Mouse (Mus musculus) midbrain, postnatal 0 days (tissue): ENCODE results near the gene Myh2. TPM values are rescaled to one million over a fixed set of nuclear protein-coding genes. Genes with fewer than 3 reads are reported as not detected.

Experiments
- ATAC-seq: fragments of 200-750 bp; cut with Nextera tagmentation; 2 replicates; pipeline ENCODE4 v1.8.0; 2017; ENCODE audit warnings: moderate number of reproducible peaks, mild to moderate bottlenecking, moderate TSS enrichment, moderate library complexity; ENCODE audit not compliant: low FRiP score
- DNase-seq: peaks from one replicate; pipeline ENCODE4 v3.0.0-alpha.2; 2015; ENCODE audit warnings: low spot score
- H3K27ac ChIP-seq: fragments of 300-500 bp; sonication (generic); 2 replicates; pipeline ENCODE4 v1.5.1; 2014; ENCODE audit warnings: low read depth, mild to moderate bottlenecking, low read length, mixed read lengths
- H3K27me3 ChIP-seq: fragments of 300-500 bp; sonication (generic); 2 replicates; pipeline ENCODE4 v1.6.1; 2014; ENCODE audit warnings: low read length, control low read depth, mixed read lengths; ENCODE audit not compliant: insufficient read depth
- H3K36me3 ChIP-seq: fragments of 300-500 bp; sonication (generic); 2 replicates; pipeline ENCODE4 v1.6.1; 2014; ENCODE audit warnings: low read length, control low read depth, mixed read lengths; ENCODE audit not compliant: insufficient read depth
- H3K4me1 ChIP-seq: fragments of 300-500 bp; sonication (generic); 2 replicates; pipeline ENCODE4 v1.6.1; 2014; ENCODE audit warnings: mild to moderate bottlenecking, control low read depth, antibody characterized with exemption, low read length, mixed read lengths; ENCODE audit not compliant: insufficient read depth
- H3K4me2 ChIP-seq: fragments of 300-500 bp; sonication (generic); 2 replicates; pipeline ENCODE4 v1.6.1; 2014; ENCODE audit warnings: low read depth, mild to moderate bottlenecking, low read length, mixed read lengths; ENCODE audit not compliant: poor library complexity, severe bottlenecking
- H3K4me3 ChIP-seq: fragments of 300-500 bp; sonication (generic); 2 replicates; pipeline ENCODE4 v1.5.1; 2014; ENCODE audit warnings: low read depth, mild to moderate bottlenecking, low read length, moderate library complexity
- H3K9ac ChIP-seq: fragments of 300-500 bp; sonication (generic); replicated peaks from 2 replicates; pipeline ENCODE4 v1.6.1; 2014; ENCODE audit warnings: mild to moderate bottlenecking, low read length, moderate library complexity, mixed read lengths; ENCODE audit not compliant: poor library complexity, severe bottlenecking
- H3K9me3 ChIP-seq: fragments of 300-500 bp; sonication (generic); 2 replicates; pipeline ENCODE4 v1.6.1; 2016; ENCODE audit warnings: low read length, control low read depth
- CTCF ChIP-seq: IDR thresholded peaks from 2 replicates; pipeline ENCODE4 v1.5.1; 2016; ENCODE audit warnings: antibody characterized with exemption, mild to moderate bottlenecking
- WGBS: fragments of 180-500 bp; shearing (Covaris S2); extraction: QIAGEN DNeasy Blood & Tissue Kit; methylation state at CpG from one replicate; pipeline ENCODE4 v1.1.7; 2014; 5-methylcytosine and 5-hydroxymethylcytosine counted together
- polyA plus RNA-seq: library from polyadenylated mRNA; unstranded; fragments of >200 nt; fragmentation: Nextera tagmentation; extraction: Ambion mirVana; gene quantifications from 2 replicates; pipeline ENCODE4 v1.2.1, GENCODE M21; 2015
- total RNA-seq: library from RNA; depleted of rRNA; stranded (reverse); fragments of >200 nt; gene quantifications from 2 replicates; pipeline ENCODE4 v1.2.3, GENCODE M21; 2014

The Myh2 gene
- total and polyA plus RNA-seq, 2 experiments from 2014 or later, result 0.20 to 0.55 TPM

DNA sequence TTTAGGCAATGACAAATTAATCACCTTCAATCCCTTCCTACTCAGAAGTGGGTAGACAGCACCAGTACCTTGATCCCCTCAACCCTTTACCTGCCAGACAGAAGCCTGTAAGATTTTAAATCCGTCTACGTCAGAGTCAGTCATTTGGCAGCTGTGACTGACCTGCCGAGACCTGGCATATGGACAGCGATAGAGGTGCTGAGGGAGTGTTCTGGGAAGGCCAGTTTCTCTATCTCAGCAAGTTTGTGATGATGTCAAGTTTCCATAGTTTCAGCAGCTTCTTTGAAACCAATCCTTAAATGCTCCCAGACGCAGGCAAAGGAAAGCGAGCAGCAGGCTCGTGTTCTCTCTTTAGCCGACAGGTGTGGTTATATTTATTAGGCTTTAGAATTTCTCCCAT, 31.3 kb upstream of the Myh2 start:
- TF ChIP-seq CTCF, result no peak
- Histone ChIP-seq H3K27me3 (no peaks in the 10 kb centered on the region), H3K27ac (no peak overlapping the region), H3K9ac (no peak overlapping the region), H3K9me3 (no peaks in the 10 kb centered on the region), H3K36me3 (no peaks in the 10 kb centered on the region), H3K4me3 (no peak overlapping the region), H3K4me2 (no peak overlapping the region), H3K4me1 (no peaks in the 10 kb centered on the region)
- DNase-seq (no peak), ATAC-seq (no peak)
- 87% methylated on average over 8 of the region's 8 CpGs for WGBS

DNA sequence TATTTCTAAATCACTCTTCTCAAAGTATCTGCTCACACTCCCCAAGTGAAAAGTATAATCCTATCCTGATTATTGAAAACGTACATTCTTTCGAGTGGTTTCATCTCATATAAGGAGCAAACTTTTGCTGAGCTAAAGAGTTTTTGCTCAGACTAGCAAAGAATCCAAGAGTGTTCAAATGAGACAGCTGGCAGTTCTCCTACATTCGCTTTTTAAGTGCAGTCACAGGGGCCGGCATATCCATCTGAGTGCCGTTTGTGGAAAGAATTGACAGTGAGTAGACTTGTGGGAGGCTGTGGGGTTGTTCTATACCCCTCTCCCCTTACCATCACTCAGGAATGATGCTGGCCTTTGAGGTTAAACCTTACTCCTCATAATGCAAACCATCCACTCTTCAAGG, 30.7 kb upstream of the Myh2 start:
- H3K4me1 ChIP-seq, result no peaks in the 10 kb centered on the region
- no peak overlapping the region for H3K27ac ChIP-seq
- TF ChIP-seq CTCF, result no peak
- no peaks in the 10 kb centered on the region for H3K36me3 ChIP-seq
- DNase-seq, result no peak
- no peak overlapping the region for H3K9ac ChIP-seq
- ATAC-seq, result no peak
- no peak overlapping the region for H3K4me2 ChIP-seq
- H3K9me3 ChIP-seq, result no peaks in the 10 kb centered on the region
- H3K4me3 ChIP-seq, result no peak overlapping the region
- no peaks in the 10 kb centered on the region for H3K27me3 ChIP-seq
- 80% methylated on average over 5 of the region's 5 CpGs for WGBS

DNA sequence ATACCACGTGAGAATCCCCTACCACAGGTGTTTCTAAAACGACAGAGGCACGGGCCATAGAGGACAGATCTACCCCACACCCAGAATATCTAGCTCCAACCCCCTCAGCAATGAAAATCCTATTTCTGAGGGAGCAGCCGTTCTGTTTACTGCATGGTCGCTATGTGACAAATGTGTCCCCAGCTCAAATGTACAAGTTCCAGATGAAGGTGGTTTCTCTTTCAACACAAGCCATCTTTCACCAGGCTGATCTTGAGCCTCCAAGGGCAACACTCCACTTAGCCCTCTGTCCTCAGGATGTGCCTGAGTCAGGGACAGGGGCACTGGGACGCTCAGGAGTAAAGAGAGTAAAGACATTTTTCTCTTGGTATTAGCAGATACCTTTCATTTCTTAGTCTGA, 29.8 kb upstream of the Myh2 start:
- no peak for TF ChIP-seq CTCF
- WGBS, result 77% methylated on average over 6 of the region's 6 CpGs
- H3K9me3 ChIP-seq, result no peaks in the 10 kb centered on the region
- no peak overlapping the region for H3K4me2 ChIP-seq
- no peak for ATAC-seq
- H3K27me3 ChIP-seq, result no peaks in the 10 kb centered on the region
- no peak overlapping the region for H3K9ac ChIP-seq
- H3K27ac ChIP-seq, result no peak overlapping the region
- no peak overlapping the region for H3K4me3 ChIP-seq
- no peak for DNase-seq
- H3K36me3 ChIP-seq, result no peaks in the 10 kb centered on the region
- no peaks in the 10 kb centered on the region for H3K4me1 ChIP-seq

DNA sequence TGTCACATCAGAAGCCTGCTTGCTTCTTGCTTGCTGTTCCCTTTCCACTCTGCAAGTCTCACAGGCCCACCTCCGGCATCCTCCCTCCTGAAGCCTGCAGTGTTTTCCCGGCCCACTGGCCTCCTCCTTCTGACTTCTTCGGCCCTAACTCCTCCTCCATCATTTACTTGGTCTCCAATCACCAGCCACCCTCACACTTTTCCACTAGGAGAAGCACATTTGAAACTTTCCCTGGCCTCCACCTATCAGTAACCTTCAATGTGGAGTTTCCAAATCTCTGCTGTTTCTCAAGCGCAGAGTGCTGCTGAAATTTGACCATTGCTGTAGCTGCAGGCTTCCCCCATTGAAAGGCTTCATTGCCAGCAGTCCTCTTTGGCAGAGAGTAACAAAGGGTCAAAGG, 28.8 kb upstream of the Myh2 start:
- ATAC-seq (no peak), DNase-seq (no peak)
- Histone ChIP-seq H3K36me3 (no peaks in the 10 kb centered on the region), H3K27ac (no peak overlapping the region), H3K4me3 (no peak overlapping the region), H3K9ac (no peak overlapping the region), H3K4me2 (no peak overlapping the region), H3K27me3 (no peaks in the 10 kb centered on the region), H3K4me1 (no peaks in the 10 kb centered on the region), H3K9me3 (no peaks in the 10 kb centered on the region)
- 65% methylated on average over 4 of the region's 4 CpGs for WGBS
- no peak for TF ChIP-seq CTCF

DNA sequence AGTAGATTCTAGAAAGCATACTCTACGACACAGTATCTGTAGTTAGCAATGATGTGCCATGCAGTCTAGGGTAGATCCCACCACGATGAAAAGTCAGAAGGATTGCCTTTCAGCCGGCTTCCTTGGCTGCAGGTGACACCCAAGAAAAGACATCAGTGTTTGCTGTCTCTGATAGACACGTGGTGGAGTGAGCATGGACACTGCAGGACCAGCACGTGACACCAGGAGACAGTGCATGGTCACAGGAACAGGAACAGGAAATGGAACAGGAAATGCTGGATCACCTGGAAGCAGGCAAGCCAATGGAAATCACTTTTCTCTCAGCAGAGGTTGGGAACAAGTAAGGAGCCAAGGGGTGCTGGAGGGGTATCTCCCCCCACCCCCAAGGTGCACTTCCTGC, 27.8 kb upstream of the Myh2 start:
- TF ChIP-seq CTCF, result no peak
- no peaks in the 10 kb centered on the region for H3K9me3 ChIP-seq
- H3K4me3 ChIP-seq, result no peak overlapping the region
- no peak overlapping the region for H3K4me2 ChIP-seq
- DNase-seq (no peak), ATAC-seq (no peak)
- no peaks in the 10 kb centered on the region for H3K27me3 ChIP-seq
- no peaks in the 10 kb centered on the region for H3K4me1 ChIP-seq
- WGBS, result 86% methylated on average over 5 of the region's 5 CpGs
- H3K27ac ChIP-seq, result no peak overlapping the region
- H3K36me3 ChIP-seq, result no peaks in the 10 kb centered on the region
- no peak overlapping the region for H3K9ac ChIP-seq

DNA sequence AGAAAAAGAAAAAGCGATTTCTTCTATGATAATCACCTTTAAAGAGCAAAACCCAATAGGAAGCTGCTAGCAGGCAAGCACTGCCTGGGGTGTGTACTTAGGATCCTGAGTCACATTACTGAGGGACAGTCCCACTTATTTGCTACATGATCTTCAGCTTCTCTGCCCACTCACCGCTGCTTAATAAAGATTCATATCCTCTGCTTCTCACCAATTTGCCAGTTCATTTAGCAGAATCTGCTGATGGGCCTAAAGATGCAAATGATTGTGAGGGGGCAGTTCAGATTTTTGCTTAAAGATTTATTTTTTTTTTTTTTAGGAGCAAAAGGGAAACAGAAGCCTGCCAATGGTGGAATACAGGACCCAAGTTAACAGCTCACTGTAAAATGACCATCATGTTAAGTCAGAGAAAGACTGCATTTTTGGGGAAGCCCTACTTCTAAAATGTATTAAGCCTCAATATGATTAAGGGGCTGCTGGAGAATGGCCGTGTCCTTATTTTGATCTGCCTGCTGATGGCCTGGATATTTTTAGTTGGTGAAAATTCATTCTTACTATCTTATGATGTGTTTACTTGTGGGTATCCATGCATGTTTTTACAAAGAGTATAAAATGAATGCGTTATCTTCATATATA, 26.8 kb upstream of the Myh2 start:
- Histone ChIP-seq H3K27ac (no peak overlapping the region), H3K4me3 (no peak overlapping the region), H3K36me3 (no peaks in the 10 kb centered on the region), H3K9me3 (no peaks in the 10 kb centered on the region), H3K4me2 (no peak overlapping the region), H3K4me1 (no peaks in the 10 kb centered on the region), H3K27me3 (no peaks in the 10 kb centered on the region), H3K9ac (no peak overlapping the region)
- DNase-seq, result no peak
- WGBS, result 91% methylated on average over 4 of the region's 4 CpGs
- no peak for ATAC-seq
- TF ChIP-seq CTCF, result no peak
